Mouse (Mus musculus): ENCODE results near the gene Mcm10. TPM values are rescaled to one million over a fixed set of nuclear protein-coding genes. Genes with fewer than 3 reads are reported as not detected.

Mcm10 gene
- total RNA-seq, 2 experiments from 2014 or later: 71.2 to 98.7 TPM

DNA sequence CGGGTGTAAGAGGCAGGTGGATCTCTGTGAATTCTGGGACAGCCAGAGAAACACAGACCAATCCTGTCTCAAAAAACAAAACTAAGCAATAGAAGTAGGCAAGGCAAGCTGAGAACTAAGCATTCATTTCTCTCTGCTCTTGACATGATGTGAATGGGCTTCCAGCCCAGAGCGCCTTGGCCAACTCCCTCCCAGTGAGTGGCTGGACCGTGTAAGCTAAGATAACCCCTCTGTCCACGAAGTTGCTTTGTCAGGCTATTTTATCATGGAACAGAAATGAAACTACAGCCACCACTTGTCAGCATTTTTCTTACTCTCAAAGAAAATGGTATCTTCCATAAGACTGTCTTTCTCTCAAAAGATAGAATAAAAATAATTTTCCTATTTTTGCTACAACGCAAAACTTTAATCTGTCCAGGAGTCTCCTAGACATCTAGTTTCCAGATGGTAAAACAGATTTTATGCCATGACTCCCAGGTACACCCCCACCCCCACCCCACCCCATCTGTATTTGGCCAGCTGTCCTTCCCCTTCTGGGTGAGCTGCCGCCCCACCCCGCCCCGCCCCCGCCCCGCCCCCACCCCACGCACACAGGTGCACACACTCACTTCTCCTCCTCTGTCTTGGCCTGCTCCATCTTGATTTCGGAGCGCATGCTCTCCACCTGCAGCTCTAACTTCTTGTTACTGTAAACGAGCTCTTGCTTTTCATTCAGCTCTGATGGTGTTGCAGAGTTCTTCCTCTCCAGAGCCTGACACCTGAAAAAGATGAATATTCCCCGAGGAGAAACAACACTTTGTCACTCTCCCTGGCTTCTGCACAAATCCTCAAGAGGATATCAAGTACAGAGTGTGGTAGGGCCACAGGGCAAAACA lies 21.2 kb upstream of the Mcm10 start:
- ATAC-seq (replicated peaks; ENCODE audit: poor library complexity, severe bottlenecking): no peak

DNA sequence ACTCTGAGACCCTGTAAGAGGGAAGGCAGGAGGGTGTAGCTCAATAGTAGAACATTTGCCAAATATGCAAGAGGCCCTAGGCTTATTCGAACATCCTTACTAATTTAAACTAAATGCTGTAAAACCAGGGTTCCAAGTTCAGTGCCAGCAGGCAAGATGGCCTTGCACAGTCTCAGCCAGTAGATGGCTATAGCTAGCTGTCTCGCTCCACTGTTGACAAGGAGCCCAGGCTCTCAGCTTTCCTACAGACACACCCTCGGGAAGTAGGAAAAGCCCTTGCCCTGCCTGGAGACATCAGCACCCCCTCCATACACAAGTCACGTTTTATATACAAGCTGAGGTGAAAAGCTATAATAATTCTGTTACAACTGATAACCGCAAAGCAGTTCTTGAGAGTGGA lies 20.1 kb upstream of the Mcm10 start:
- ATAC-seq (replicated peaks; ENCODE audit: poor library complexity, severe bottlenecking): no peak

DNA sequence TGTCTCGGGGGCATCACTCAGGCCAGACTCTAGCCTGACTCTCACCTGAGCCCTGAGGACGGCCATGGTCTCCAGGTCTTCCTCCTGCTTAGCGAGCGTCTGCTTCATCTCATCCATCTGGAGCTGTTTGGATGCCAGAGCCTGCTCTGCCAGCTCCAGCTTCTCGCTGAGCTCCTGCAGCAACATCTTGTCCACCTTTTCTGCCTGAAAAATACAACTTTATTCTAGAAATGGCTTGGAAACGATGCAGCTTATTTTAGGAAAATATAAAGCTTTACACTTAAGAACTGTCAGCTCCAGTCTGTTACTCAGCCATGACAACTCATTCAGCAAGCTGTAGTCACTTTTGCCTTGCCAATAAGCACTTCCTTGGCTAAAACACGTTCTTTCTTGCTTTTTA lies 18.6 kb upstream of the Mcm10 start:
- no peak for ATAC-seq (replicated peaks; ENCODE audit: poor library complexity, severe bottlenecking)

DNA sequence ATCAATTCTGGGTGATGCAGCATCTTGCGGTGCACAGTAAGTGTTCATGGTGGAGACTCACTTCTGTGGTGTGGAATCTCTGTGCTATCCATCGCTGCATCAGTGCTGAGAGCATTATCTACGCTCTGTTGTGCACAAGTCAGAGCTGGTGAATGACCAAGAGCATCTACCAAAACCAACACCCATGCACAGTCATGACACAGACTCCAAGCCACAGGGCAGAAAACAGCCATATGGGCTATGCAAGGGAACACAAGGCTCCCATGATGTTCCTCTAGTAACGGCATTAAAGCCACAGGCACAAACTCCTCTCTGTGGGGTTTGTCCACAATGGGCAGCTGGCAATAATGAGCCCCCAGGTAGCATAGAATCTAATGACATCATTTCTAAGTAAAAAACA lies 17.2 kb upstream of the Mcm10 start:
- ATAC-seq (replicated peaks; ENCODE audit: poor library complexity, severe bottlenecking): no peak

DNA sequence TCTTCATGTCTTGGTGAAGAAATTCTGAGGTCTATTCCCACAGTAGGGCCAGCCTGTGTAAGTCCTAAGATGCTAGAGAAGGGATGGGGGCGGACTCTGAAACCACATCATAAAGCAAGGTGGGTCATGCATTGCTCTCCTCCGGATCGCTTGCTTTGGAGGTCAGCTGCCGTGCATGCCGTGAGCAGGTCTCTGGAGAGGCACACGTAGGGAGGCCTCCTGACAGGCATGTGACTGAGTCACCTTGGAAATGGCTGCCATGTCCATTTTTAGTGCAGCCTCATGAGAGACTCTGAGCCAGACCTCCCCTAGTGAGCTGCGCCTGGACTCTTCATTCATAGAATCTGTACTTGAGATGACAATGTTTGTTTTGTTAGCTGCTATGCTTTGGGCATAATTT lies 15.5 kb upstream of the Mcm10 start:
- no peak for ATAC-seq (replicated peaks; ENCODE audit: poor library complexity, severe bottlenecking)

DNA sequence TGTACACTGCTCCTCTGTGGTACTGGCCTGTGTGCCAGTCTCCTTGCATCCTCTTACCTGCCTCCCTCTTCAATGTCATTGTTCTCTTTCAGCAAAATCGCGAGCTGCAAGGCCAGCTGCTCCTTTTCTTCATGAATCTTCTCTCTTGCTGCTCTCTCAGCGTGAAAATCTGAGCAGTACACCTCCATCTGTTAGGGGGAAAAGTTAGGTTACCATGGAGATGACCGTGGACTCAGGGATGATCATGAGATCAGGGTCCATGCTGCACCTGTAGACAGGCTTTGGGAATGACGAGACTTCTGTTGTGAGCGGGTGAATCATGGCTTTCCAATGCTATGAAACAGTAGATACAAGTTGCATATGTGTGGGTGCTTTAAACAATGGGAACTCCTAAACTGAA lies 14.5 kb upstream of the Mcm10 start:
- no peak for ATAC-seq (replicated peaks; ENCODE audit: poor library complexity, severe bottlenecking)

DNA sequence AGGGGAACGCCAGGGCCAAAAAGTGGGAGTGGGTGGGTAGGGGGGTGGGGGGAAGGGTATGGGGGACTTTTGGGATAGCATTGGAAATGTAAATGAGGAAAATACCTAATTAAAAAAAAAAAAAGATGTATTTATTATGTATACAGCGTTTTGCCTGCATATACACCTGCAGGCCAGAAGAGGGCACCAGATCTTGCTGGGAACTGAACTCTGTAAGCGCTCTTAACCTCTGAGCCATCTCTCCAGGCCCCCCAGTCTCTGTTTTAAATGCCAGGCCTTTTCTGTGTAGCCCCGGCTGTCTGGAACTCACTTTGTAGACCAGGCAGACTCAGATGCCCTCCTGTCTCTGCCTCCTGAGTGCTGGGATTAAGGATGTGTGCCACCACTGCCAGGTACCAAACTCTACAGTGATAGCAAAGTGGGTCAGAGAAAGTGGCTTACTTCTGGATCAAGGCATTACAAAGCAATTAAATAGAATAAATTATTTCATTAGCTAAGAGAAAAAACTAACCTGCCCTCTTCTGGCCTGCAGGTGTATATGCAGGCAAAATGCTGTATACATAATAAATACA lies 12.7 kb upstream of the Mcm10 start:
- ATAC-seq (replicated peaks; ENCODE audit: poor library complexity, severe bottlenecking): peak; percentile 55; the same call in 1 of the 2 replicates

DNA sequence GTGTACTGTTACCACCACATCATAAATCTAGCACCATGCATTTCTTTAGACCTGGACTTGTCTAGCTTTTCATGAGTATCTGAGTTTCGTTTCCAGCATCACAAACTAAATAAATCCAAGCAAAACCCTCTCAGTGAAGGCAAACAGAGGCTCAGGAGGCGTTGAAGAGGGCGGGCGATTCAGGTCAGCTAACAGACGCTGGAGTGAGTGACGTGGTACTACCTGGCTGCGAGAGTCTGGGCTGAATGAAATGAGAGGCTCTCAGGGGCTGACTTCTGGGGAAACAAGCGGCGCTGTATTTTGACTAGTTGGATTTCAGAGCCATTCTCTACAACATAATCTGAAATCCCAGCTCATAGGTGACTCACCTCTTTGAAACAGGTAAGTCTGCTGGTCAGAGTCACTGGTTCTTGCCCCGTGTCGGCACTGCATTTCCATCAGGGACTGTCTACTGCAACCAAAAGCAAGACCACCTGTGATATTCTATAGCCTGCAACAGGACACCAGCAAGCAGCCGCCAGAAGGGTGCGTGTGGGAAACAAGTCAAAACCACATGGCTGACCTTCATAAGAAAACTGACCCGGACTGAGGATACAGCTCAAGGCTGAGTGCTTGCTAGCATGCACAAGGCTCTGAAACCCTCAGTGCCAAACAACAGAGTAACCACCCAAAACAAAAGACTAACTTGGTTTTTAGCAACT lies 11.3 kb upstream of the Mcm10 start:
- no peak for ATAC-seq (replicated peaks; ENCODE audit: poor library complexity, severe bottlenecking)

DNA sequence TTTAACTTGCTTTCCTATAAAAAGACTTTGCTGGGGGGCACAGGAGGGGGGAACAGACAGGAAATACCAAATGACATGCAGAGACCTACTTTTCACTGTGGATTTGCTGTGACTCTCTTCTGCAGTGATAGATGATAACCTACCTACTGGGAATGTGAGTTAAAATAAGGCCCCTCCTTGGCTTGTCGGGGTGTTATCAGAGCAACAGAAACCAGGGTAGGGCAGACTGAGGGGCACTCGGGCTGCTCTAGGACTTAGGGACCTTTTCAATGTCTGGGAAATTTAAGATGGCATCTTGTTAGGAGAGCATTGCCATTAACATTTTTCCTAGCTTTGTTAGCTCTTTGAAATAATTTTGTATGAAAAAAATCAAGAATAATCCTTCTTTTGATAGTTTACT lies 10.7 kb upstream of the Mcm10 start:
- ATAC-seq (replicated peaks; ENCODE audit: poor library complexity, severe bottlenecking): no peak

DNA sequence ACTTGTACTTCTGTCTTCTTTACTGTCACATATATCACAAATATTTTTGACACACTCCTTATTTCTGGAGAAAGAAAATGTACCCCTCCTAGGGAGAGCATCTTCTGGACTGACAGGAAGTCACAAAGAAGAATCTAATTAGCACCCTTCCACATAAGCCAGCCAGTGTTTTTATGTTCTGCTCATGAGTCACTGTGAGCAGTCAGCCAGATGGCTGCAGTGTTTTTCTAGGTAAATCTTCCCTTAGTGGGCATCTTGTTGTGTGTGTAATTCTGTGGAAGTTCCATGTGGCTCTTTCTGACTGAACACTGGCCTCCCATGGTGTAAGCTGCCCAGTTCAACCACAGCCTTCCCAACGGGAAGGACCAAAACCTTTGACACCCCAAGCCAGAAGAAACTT lies 7.1 kb upstream of the Mcm10 start:
- no peak for ATAC-seq (replicated peaks; ENCODE audit: poor library complexity, severe bottlenecking)

DNA sequence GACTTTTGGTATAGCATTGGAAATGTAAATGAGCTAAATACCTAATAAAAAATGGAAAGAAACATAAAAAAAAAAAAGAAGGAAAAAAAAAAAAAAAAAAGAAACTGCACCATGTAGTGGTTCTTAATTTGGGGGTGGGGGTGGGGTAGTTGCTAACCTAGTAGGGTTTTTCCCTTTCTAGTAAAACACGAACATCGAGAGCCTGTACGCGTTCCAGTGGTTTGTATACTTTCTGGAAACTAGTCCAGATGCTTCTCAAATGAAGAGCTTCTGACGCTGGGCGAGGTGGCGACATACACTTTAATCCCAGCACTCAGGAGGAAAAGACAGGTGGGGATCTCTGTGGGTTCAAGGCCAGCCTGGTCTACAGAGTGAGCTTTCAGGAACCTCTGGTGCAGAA lies 4.3 kb upstream of the Mcm10 start:
- no peak for ATAC-seq (replicated peaks; ENCODE audit: poor library complexity, severe bottlenecking)

DNA sequence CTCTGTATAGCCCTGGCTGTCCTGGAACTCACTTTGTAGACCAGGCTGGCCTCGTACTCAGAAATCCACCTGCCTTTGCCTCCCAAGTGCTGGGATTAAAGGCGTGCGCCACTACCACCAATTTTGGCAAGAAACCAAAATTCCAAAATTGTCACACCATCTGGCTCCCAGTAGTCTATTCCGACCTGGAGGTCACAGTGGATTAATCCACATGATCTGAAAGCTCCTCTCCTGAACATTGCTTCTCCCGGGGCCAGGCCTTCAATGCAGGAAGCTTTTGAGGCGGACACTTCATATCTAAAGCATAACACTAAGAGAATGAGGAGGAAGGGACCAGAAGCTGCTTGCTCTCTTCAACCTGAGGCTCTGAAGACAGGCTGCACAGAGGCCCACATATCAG lies 2.9 kb upstream of the Mcm10 start:
- no peak for ATAC-seq (replicated peaks; ENCODE audit: poor library complexity, severe bottlenecking)

DNA sequence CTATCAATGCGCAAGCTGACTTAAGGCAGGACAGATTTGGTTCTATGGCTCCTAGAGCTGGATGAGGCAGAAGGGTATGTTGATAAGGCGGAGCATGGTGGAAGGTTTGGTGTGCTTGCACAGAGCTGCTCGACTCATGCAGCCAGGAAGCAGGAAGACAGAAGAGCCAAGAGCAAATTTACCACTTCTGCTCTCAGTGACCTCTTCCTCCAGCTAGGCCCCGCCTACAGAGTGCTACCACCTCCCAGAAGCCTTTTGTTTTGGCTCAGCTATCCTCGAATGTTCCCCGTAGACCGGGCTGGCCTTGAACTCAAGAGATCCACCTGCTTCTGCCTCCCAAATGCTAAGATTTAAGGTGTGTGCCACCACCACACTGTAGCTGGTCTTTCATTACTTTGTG lies 2.0 kb upstream of the Mcm10 start:
- peak; percentile 21 for ATAC-seq (replicated peaks; ENCODE audit: poor library complexity, severe bottlenecking)

DNA sequence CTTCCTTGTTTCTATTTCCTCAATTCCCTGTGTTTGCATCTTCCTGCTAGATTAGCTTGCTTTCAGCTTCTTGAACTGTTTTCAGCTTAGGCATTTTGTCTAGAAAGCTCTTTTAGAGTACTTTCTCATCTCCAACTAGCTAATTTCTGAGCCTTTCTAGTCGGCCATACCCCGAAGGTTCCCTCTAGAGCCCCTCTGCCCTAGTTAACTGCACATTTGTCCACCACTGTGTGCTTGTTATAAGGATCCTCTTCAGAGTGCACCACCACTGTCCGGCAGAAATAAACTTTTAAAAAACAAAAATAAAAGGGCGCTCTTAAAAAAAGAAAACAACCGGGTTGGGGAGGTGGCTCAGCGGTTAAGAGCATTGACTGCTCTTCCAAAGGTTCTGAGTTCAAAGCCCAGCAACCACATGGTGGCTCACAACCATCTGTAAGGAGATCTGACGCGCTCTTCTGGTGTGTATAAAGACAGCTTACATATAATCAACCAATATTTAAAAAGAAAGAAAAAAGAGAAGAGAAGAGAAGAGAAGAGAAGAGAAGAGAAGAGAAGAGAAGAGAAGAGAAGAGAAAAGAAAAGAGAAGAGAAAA lies 597 bp downstream of the Mcm10 start:
- no peak for ATAC-seq (replicated peaks; ENCODE audit: poor library complexity, severe bottlenecking)

DNA sequence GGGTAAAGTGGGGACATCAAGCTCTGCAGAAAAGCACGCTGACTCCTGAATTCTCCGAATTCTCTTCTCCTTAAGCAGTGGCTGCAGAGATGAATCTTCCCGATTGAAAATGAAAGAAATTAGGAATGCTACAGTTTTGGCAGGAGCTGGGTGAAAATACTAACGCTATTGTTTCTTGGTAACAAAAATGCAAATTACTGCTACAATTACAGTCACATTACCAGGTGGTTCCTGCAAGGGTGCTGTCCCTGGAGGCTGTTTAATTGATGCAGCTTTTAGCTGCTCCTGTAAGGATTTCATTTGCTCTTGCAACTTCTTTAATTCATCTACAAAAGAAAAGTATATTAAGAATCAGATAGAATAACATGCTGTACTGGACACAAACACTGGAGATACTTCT lies 5.5 kb downstream of the Mcm10 start:
- no peak for ATAC-seq (replicated peaks; ENCODE audit: poor library complexity, severe bottlenecking)

DNA sequence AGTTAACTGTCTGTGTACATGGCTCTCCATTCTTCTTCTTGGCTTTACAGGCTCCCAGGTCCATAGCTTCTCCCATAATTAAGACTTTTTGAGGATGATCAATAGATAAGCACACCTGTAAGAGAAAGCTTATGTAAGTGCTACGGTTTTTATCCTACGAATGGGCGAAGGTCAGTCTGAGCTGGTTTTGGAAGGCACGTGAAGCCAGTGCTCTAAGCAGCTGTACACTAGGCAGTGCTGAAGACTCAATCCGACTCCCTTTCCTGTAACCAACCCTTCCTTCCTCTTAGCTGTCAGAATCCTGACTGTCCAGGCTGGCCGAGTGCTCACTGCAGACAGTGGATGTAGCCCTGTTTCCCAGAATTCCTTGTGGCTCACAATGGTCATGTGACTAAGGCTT lies 11.3 kb downstream of the Mcm10 start:
- no peak for ATAC-seq (replicated peaks; ENCODE audit: poor library complexity, severe bottlenecking)

DNA sequence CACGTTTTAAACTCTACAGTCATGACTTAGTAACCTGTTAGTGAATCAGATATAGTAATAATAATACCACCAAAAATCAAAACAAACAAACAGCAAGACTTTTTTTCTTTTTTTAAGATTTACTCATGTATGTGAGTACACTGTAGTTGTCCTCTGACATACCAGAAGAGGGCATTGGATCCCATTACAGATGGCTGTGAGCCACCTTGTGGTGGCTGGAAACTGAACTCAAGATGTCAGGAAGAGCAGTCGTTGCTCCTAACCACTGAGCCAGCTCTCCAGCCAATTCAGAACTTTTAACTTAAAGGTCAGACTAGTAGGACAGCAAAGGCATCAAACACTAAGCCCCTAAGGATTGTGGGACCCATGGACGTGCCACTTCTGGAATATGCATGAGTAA lies 13.7 kb downstream of the Mcm10 start:
- no peak for ATAC-seq (replicated peaks; ENCODE audit: poor library complexity, severe bottlenecking)

DNA sequence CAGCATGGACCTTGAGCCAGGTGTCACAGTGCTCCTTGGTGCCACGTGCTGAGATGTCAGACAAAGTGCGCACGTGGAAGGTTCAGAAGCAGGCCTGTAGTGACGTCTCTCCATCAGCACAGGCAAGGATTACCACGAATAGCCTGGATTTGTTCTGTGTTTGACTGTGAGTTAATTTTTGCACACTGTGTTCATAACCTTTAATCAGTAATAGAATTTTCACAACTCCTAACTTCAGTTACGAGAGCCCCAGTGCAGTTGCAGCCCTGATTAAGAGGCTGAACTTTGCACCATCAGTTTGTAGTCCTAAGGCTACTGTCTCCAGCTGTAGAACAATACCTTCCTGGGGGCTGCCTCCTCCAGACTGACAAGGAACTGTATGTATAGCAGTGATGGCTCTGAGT lies 16.2 kb downstream of the Mcm10 start:
- ATAC-seq (replicated peaks; ENCODE audit: poor library complexity, severe bottlenecking): no peak

DNA sequence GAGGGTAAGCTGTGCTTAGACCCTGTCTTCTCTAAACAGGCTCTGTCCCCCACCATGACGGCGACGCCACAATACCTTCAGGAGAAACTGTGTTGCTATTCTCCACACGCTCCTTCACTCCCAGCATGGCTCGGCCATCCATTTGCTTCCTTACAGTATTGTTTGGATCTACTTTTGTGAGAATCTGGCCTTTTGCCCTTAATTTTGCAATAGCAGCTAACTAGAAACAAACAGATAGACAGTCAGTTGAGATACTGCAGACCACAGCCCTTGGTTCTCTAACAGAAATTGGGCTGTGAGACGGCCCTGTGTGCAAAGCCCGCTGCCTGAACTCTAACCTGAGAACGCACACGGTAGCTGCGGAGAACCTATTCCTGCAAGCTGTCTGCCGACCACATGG lies 16.9 kb downstream of the Mcm10 start:
- no peak for ATAC-seq (replicated peaks; ENCODE audit: poor library complexity, severe bottlenecking)

DNA sequence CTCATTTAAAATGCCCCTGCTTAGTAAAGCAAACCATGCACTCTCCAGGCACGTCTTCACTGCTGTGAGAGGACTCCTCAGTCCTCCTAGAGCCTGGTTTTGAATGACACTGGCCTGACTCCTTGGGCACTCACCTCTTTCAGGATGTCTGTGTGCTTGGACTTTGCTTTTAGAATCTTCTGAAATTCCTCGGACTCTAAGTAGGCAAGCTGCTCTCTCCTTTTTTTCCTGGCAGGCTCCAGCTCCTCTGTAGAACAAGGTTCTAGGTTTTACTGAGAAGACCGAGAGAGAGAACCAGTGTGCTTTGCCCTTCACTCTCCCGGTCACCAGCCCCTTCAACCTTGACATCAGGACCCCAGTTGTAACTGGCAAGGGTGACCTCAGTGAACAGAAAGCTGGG lies 18.2 kb downstream of the Mcm10 start:
- ATAC-seq (replicated peaks; ENCODE audit: poor library complexity, severe bottlenecking): no peak

DNA sequence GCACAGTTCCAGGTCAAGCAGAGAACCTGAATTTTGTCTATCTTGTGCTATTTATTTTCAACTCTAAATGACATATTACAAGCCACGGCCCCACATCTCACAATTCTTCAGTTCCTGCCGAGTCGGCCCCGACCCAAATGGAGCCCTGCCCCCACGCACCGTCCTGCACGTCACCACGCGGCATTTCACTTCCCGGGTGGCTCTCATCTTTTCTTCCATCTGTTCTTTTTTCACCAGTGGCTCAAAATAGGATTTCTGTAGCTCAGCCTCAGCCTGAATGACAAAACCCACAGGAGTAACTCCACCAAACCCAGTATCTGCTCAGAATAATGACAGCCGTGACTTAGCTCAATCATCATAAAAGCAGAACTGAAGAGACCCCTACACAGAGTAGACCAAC lies 19.0 kb downstream of the Mcm10 start:
- ATAC-seq (replicated peaks; ENCODE audit: poor library complexity, severe bottlenecking): no peak

Measured in granulocyte monocyte progenitor cell, adult 5-6 weeks (primary cell).